Mouse (Mus musculus) ovary, adult 18-20 months (tissue): ENCODE results near the gene Duxbl1.
A peak's percentile ranks its signal among the peaks of the same experiment; 100 is the strongest.
"Not testable (repeated sequence)": the region's sequence is repeated elsewhere in the genome, so short reads cannot be mapped to it uniquely, and the experiment has no call there.

ENCODE experiments used
- DNase-seq: peaks from one replicate; pipeline ENCODE4 v3.0.0; 2022; ENCODE audit warnings: low spot score, mixed read lengths

The Duxbl1 gene

DNA sequence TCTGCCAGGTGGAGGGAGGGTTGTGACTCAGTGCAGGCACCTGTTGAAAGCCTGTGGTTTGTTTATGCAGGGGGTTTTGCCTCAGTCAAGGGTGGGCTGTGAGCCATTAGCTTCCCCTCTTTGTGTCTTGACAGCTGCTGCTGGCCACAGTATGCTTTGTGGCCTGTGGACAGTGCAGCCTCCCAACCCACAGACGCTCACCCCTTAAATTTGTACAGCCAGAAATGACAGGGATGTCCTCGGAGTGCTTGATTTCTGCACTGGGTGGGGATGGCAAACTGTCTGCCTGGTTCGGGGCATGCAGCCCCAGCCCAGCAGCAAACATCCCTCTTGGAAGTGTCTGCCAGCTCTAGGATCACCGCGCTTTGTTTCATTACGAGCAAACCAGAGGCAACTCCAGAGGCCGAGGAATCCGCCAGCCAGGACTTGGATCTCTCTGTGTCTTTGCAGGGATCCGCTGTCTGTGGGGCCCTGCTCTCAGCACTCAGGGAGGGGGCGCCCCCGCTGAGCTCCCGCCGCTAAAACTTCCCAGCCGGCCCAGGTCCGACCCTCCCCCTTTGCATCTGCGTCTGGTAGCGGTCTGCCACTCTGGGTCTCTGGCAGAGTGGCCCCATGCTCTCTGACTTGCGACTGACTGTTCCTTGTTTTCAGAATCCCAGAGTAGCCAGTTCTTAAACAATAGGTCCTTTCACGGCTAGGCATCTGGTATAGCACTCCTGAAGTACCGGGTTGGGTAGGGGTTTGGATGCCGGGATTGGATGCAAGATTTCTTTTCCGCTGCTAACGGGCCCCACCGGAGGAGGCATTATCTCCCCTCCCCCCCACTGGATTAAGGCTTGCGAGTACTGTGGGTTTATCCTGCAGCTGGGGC is at the start of gene Duxbl1:
Duxbl1 (plus strand) TSS at position 207 of the 871 bp plus-strand sequence.
- not testable (repeated sequence) for DNase-seq

DNA sequence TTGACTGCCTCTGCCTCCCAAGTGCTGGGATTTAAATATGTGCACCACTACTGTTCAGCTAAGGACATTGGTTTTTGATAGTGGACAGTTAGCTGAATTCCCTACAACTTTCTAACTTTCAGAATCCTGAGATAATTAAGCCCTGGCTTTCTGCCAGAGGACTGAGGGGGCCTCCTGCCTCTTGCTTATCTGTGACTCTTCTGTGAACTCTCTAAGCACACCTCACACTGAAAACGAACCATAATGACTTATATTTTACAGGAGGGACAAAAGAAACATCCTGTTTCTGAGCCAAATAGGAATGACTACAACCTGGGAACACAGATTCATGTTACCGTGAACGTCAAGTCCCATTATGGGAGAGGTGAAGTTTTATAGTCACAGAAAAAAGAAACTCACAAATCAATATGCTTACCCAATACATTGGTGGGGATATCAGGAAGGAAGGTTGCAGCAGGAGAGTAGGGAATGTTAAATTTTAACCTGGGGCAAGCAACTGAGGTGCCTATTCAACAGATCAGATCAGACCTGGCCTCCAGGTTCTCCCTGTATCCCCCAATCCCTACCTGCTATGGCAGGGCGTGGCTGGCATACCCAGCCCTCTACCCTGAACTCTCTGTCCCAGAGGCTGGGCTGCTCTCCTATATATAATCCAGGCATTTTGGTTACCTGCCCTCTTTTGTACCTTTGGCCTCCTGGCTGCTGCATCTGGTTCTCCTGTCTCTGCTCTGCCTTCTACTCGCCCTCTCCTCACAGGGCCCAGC is 41.3 kb upstream of the Duxbl1 start:
- not testable (repeated sequence) for DNase-seq

DNA sequence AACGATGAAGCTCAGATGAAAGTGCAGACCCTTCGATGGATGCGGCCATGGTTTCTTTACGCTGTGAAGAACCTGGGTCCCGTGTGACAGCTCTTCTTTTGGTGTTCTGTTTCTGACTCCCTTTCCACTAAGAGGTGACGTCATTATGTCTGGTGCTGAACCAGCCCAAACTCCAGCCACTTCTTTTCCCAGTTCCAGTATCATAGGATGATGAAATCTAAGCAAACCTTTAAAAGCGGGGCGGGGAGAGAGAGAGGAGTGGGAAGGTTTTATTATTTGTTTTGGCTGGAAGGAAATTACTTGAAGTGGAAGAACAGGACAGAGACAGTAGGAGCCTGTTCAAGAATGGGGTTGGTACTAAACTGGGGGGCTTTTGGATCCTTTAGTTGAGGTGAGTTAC is 40.4 kb upstream of the Duxbl1 start, which contains the start of gene Cphx1:
Cphx1 (plus strand) TSS at position 301 of the 400 bp plus-strand sequence.
- DNase-seq: not testable (repeated sequence)

- DNase-seq: not testable (repeated sequence)
Observed at GRCm38 (mm10) chr14:25957861-25958260, 20.5 kb upstream of the Duxbl1 start.

- not testable (repeated sequence) for DNase-seq
Observed at GRCm38 (mm10) chr14:25979242-25979941, 1.0 kb downstream of the Duxbl1 start.

DNA sequence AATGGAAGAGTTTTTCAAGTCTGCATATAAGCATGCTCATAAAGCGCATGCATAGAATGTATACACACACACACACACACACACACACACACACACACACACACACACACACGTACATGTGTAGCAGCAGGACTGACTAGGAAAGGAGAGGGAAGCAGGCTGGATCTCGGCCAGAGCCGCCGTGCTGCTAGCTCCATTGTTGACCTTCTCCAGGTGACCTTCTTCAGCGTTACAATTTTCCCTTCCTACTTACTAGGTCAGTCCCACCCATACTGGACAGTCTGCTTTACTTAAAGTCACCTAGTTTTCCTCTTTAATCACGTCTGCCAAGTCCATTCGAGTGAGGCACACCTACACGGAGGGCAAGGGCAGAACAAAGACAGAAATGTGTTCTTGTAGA is 3.5 kb downstream of the Duxbl1 start:
- DNase-seq: peak; percentile 2

DNA sequence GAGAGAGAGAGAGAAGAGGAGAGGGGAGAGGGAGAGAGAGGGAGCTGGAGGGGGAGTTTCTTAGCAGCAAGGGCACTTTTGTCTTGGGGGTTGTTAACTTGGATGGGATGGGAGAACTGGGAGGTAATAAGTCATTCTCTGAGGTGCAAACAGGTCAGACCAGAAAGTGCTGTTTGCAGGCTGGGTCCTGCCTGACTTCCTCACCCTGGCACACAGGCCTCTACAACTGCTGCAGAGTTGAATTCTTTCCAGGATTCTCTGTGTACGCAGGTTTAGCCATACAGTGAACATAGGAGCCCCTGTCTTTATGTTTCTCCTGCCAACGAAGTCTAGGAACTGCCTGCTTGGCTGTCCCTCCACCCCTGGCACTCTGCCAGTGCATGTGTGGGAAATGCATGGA is 29.1 kb downstream of the Duxbl1 start:
- not testable (repeated sequence) for DNase-seq

GRCm38 (mm10) chr14:26016414-26016813 is 38.0 kb downstream of the Duxbl1 start:
- DNase-seq: not testable (repeated sequence)

- DNase-seq: not testable (repeated sequence)
Observed at GRCm38 (mm10) chr14:26021555-26021954, 43.2 kb downstream of the Duxbl1 start.

- DNase-seq: not testable (repeated sequence)
Observed at GRCm38 (mm10) chr14:26022831-26023230, 44.5 kb downstream of the Duxbl1 start.

DNA sequence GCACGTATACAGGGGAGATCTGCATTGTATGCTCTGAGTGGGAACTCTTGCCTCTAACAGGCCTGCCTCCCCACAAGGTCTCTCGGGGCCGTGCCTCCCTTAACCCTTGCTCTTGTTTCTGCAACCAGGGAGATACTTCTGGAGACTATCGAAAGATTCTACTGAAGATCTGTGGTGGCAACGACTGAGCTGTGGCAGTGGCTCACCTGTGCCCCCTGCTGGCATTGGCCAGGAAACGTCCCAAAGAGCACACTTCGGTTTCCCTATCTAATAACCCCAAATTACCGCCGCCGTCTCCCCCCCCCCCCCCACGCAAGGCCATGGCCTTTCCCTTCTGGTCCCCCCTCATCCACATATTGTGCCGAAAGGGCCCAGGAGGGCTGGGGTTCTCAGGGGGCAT is 47.3 kb downstream of the Duxbl1 start:
- not testable (repeated sequence) for DNase-seq

DNA sequence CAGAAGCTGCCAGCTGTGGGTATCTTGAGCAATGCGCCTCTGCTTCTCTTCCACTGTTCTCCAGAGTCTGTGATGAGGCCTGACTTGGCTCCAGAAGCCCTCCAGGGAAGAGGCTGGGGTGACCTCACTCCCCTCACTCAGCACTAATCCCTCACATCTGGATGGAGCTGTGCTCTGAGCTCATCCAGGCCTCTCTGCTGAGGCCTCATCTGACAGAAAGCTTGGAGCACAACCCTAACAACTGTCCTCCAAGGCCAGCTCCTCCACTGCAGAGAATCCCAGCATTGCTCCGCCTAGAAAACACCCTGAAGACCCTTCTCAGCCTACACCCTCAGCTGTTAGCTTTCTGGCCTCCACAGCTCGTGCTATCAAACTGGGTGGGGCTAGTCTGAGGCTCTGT is 56.0 kb downstream of the Duxbl1 start:
- DNase-seq: not testable (repeated sequence)

DNA sequence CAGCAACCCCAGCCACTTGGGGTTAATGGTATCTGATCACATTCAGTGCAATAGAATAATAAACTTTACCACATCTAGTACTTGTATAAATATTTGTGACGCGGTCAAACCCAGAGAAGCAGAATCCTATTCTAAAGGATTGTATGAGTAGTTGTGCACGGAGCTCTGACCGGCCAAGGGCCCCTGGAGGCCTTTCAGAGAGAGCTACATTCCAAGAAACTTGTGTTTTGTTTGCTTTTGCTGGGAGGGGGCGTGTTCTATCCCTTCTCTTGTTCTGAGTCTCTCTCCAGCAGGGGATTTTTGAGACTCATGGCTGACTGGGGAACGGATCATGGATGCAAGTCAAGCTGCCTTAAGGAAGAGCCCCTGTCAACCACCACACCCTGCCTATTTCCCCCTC is 57.1 kb downstream of the Duxbl1 start:
- not testable (repeated sequence) for DNase-seq
